Mouse (Mus musculus) frontal cortex, postnatal 14 days (tissue): ENCODE data around the gene Phf24.
"Not testable (repeated sequence)": the region's sequence is repeated elsewhere in the genome, so short reads cannot be mapped to it uniquely, and the experiment has no call there.

ENCODE experiments used
- DNase-seq, 2 experiments: peaks; one replicate each; pipeline ENCODE4 v3.0.0; 2022; ENCODE audit warnings: low spot score in 2 of 2

Phf24 gene

GRCm38 (mm10) chr4:42949676-42950051, 33.2 kb downstream of the Phf24 start, which contains the start of gene Dnajb5:
Gene Dnajb5, plus strand, starts transcription at chr4:42949814.
- DNase-seq, result peak; percentile 98 to 99

- DNase-seq, result peak; percentile 81 to 84
Observed at GRCm38 (mm10) chr4:42950065-42950558, 33.7 kb downstream of the Phf24 start.

- DNase-seq, result no peak
Observed at GRCm38 (mm10) chr4:42951206-42952195, 35.0 kb downstream of the Phf24 start.

GRCm38 (mm10) chr4:42952563-42952962, 36.1 kb downstream of the Phf24 start:
- no peak for DNase-seq

- peak in 1 of 2 experiments; percentile 38 for DNase-seq
Observed at GRCm38 (mm10) chr4:42953435-42954094, 37.1 kb downstream of the Phf24 start.

GRCm38 (mm10) chr4:42954297-42954696, 37.8 kb downstream of the Phf24 start:
- peak in 1 of 2 experiments; percentile 86 for DNase-seq

- DNase-seq, result no peak
Observed at GRCm38 (mm10) chr4:42955200-42955599, 38.7 kb downstream of the Phf24 start.

GRCm38 (mm10) chr4:42956581-42956980, 40.1 kb downstream of the Phf24 start:
- DNase-seq, result no peak

GRCm38 (mm10) chr4:42957306-42957705, 40.8 kb downstream of the Phf24 start:
- no peak for DNase-seq

- DNase-seq, result no peak
Observed at GRCm38 (mm10) chr4:42957979-42958378, 41.5 kb downstream of the Phf24 start.

- no peak for DNase-seq
Observed at GRCm38 (mm10) chr4:42958942-42959341, 42.5 kb downstream of the Phf24 start.

- no peak for DNase-seq
Observed at GRCm38 (mm10) chr4:42959382-42959781, 42.9 kb downstream of the Phf24 start.

- peak in 1 of 2 experiments; percentile 71 for DNase-seq
Observed at GRCm38 (mm10) chr4:42961592-42961991, 45.1 kb downstream of the Phf24 start.

GRCm38 (mm10) chr4:42963480-42963879, 47.0 kb downstream of the Phf24 start:
- no peak for DNase-seq

- peak in 1 of 2 experiments; percentile 53 for DNase-seq
Observed at GRCm38 (mm10) chr4:42965039-42965719, 48.7 kb downstream of the Phf24 start.

GRCm38 (mm10) chr4:42969304-42969703, 52.8 kb downstream of the Phf24 start, which contains the start of gene 1700022I11Rik:
Gene 1700022I11Rik, plus strand, starts transcription at chr4:42969604.
- no peak for DNase-seq

GRCm38 (mm10) chr4:42972952-42973351, 56.5 kb downstream of the Phf24 start:
- no peak for DNase-seq

GRCm38 (mm10) chr4:42973868-42974267, 57.4 kb downstream of the Phf24 start:
- no peak for DNase-seq

- no peak for DNase-seq
Observed at GRCm38 (mm10) chr4:42978062-42978461, 61.6 kb downstream of the Phf24 start.

GRCm38 (mm10) chr4:42980467-42980866, 64.0 kb downstream of the Phf24 start:
- DNase-seq, result not testable (repeated sequence)

GRCm38 (mm10) chr4:42988296-42988695, 71.8 kb downstream of the Phf24 start:
- no peak for DNase-seq
